Mouse (Mus musculus): Measurements from ENCODE around the gene Atp9a.

- no peak for TF ChIP-seq CTCF (IDR thresholded peaks at IDR 0.05; ENCODE audit: borderline replicate concordance, control insufficient read depth, extremely low read depth, insufficient read depth, low read length, poor library complexity)
- TF ChIP-seq POLR2A (IDR thresholded peaks at IDR 0.05; ENCODE audit: control insufficient read depth, extremely low read depth, insufficient read depth, low read length, poor library complexity), result no peak
Observed at GRCm38 (mm10) chr2:168679381-168680199, 62.6 kb downstream of the Atp9a start.

Measured in thymus, adult 2 months (tissue).